Mouse (Mus musculus) adrenal gland, postnatal 36 days (tissue): ENCODE measurements at regions not wholly inside any gene's neighbourhood (a gene's known extent, or its start where the extent isn't known, plus 50 kb on each side); places are given as distances from the start of the nearest gene placed in this dataset.
A peak's percentile ranks its signal among the peaks of the same experiment; 100 is the strongest.

Experiments
- DNase-seq, 2 experiments: peaks; one replicate each; pipeline ENCODE4 v3.0.0; 2021; ENCODE audit warnings: mixed read lengths in 1 of 2

GRCm38 (mm10) chr5:64401737-64402136 lies 245.6 kb downstream of the Tbc1d1 start:
- DNase-seq = no peak

- DNase-seq = no peak
Observed at GRCm38 (mm10) chr5:64403077-64403981, 247.2 kb downstream of the Tbc1d1 start.

- DNase-seq = no peak
Observed at GRCm38 (mm10) chr5:64403982-64404345, 247.9 kb downstream of the Tbc1d1 start.

- no peak for DNase-seq
Observed at GRCm38 (mm10) chr5:64404512-64404911, 248.4 kb downstream of the Tbc1d1 start.

GRCm38 (mm10) chr5:64408938-64409337 lies 252.8 kb downstream of the Tbc1d1 start:
- DNase-seq = no peak

- DNase-seq = no peak
Observed at GRCm38 (mm10) chr5:64410621-64411020, 254.5 kb downstream of the Tbc1d1 start.

GRCm38 (mm10) chr5:64414519-64414918 lies 258.4 kb downstream of the Tbc1d1 start:
- DNase-seq = no peak

- no peak for DNase-seq
Observed at GRCm38 (mm10) chr5:64419395-64419794, 263.3 kb downstream of the Tbc1d1 start.

- no peak for DNase-seq
Observed at GRCm38 (mm10) chr5:64422787-64423587, 266.9 kb downstream of the Tbc1d1 start.

GRCm38 (mm10) chr5:64428822-64429221 lies 272.7 kb downstream of the Tbc1d1 start:
- DNase-seq = peak; percentile 13 to 48

- no peak for DNase-seq
Observed at GRCm38 (mm10) chr5:64430501-64430900, 274.4 kb downstream of the Tbc1d1 start.

GRCm38 (mm10) chr5:64431624-64432023 lies 275.5 kb downstream of the Tbc1d1 start:
- no peak for DNase-seq

GRCm38 (mm10) chr5:64433786-64434185 lies 277.7 kb downstream of the Tbc1d1 start:
- DNase-seq = no peak

- DNase-seq = no peak
Observed at GRCm38 (mm10) chr5:64435491-64435890, 279.4 kb downstream of the Tbc1d1 start.

- no peak for DNase-seq
Observed at GRCm38 (mm10) chr5:64435958-64436357, 279.9 kb downstream of the Tbc1d1 start.

- no peak for DNase-seq
Observed at GRCm38 (mm10) chr5:64437720-64438119, 281.6 kb downstream of the Tbc1d1 start.

- DNase-seq = peak in 1 of 2 experiments; percentile 28
Observed at GRCm38 (mm10) chr5:64438446-64439134, 282.5 kb downstream of the Tbc1d1 start.

GRCm38 (mm10) chr5:64447847-64448246 lies 291.7 kb downstream of the Tbc1d1 start:
- no peak for DNase-seq

- DNase-seq = no peak
Observed at GRCm38 (mm10) chr5:64452668-64453334, 296.7 kb downstream of the Tbc1d1 start.

- no peak for DNase-seq
Observed at GRCm38 (mm10) chr5:64459807-64460206, 303.7 kb downstream of the Tbc1d1 start.

GRCm38 (mm10) chr5:64460891-64461290 lies 304.8 kb downstream of the Tbc1d1 start:
- DNase-seq = peak; percentile 37 to 38

GRCm38 (mm10) chr5:64461592-64461991 lies 305.5 kb downstream of the Tbc1d1 start:
- DNase-seq = no peak
